Mouse (Mus musculus) gastrocnemius, postnatal 10 days (tissue): Measurements from ENCODE around the gene Tm9sf4. TPM values are rescaled to one million over a fixed set of nuclear protein-coding genes. Genes with fewer than 3 reads are reported as not detected.

ENCODE experiments used
- DNase-seq: peaks from one replicate; pipeline ENCODE4 v3.0.0; 2021; ENCODE audit warnings: mixed read lengths
- total RNA-seq, 2 experiments: library from RNA; stranded (reverse); gene quantifications; 2 replicates each; pipeline ENCODE4 v1.2.3; 2021

Tm9sf4 gene
- total RNA-seq, 2 experiments from 2014 or later: 49.4 to 67.7 TPM

GRCm38 (mm10) chr2:153157270-153157669, 3.8 kb upstream of the Tm9sf4 start:
- no peak for DNase-seq

- DNase-seq: no peak
Measured at GRCm38 (mm10) chr2:153160133-153160532, 970 bp upstream of the Tm9sf4 start.

GRCm38 (mm10) chr2:153161684-153162080, 579 bp downstream of the Tm9sf4 start:
- DNase-seq: no peak

- no peak for DNase-seq
Measured at GRCm38 (mm10) chr2:153167136-153167535, 6.0 kb downstream of the Tm9sf4 start.

- no peak for DNase-seq
Measured at GRCm38 (mm10) chr2:153168134-153168820, 7.2 kb downstream of the Tm9sf4 start.

- DNase-seq: no peak
Measured at GRCm38 (mm10) chr2:153170490-153171224, 9.6 kb downstream of the Tm9sf4 start.

GRCm38 (mm10) chr2:153171966-153172365, 10.9 kb downstream of the Tm9sf4 start:
- no peak for DNase-seq

GRCm38 (mm10) chr2:153175995-153176570, 15.0 kb downstream of the Tm9sf4 start:
- no peak for DNase-seq

GRCm38 (mm10) chr2:153177188-153177587, 16.1 kb downstream of the Tm9sf4 start:
- DNase-seq: no peak

GRCm38 (mm10) chr2:153179126-153179860, 18.2 kb downstream of the Tm9sf4 start:
- DNase-seq: no peak

- DNase-seq: no peak
Measured at GRCm38 (mm10) chr2:153179961-153180360, 18.9 kb downstream of the Tm9sf4 start.

- no peak for DNase-seq
Measured at GRCm38 (mm10) chr2:153186176-153186591, 25.1 kb downstream of the Tm9sf4 start.

GRCm38 (mm10) chr2:153187848-153188247, 26.7 kb downstream of the Tm9sf4 start:
- no peak for DNase-seq

- no peak for DNase-seq
Measured at GRCm38 (mm10) chr2:153191242-153191641, 30.1 kb downstream of the Tm9sf4 start.

- no peak for DNase-seq
Measured at GRCm38 (mm10) chr2:153194255-153194654, 33.2 kb downstream of the Tm9sf4 start.

- no peak for DNase-seq
Measured at GRCm38 (mm10) chr2:153198485-153198884, 37.4 kb downstream of the Tm9sf4 start.

GRCm38 (mm10) chr2:153199114-153199513, 38.0 kb downstream of the Tm9sf4 start:
- no peak for DNase-seq

GRCm38 (mm10) chr2:153202766-153203165, 41.7 kb downstream of the Tm9sf4 start:
- DNase-seq: no peak

GRCm38 (mm10) chr2:153208149-153208548, 47.0 kb downstream of the Tm9sf4 start:
- no peak for DNase-seq

- DNase-seq: no peak
Measured at GRCm38 (mm10) chr2:153209286-153209685, 48.2 kb downstream of the Tm9sf4 start.

GRCm38 (mm10) chr2:153211451-153211850, 50.3 kb downstream of the Tm9sf4 start:
- no peak for DNase-seq

- no peak for DNase-seq
Measured at GRCm38 (mm10) chr2:153213351-153213750, 52.2 kb downstream of the Tm9sf4 start.
